Mouse (Mus musculus) right cerebral cortex, adult 2 months (tissue): Measurements from ENCODE around the gene Arid3a.

Source experiments
- DNase-seq, 2 experiments: peaks; one replicate each; pipeline ENCODE4 v3.0.0; 2021 to 2022; ENCODE audit warnings: low spot score in 2 of 2

Arid3a gene

GRCm38 (mm10) chr10:79908167-79909091 lies 18.4 kb upstream of the Arid3a start, which contains the start of gene Med16:
Gene Med16, minus strand, starts transcription at chr10:79908923.
- peak; percentile 92 to 95 for DNase-seq

- peak in 1 of 2 experiments; percentile 59 for DNase-seq
Measured at GRCm38 (mm10) chr10:79909092-79909922, 17.5 kb upstream of the Arid3a start.

- no peak for DNase-seq
Measured at GRCm38 (mm10) chr10:79910556-79910955, 16.3 kb upstream of the Arid3a start, which contains the start of gene Gm26602. Gene Gm26602, plus strand, starts transcription at chr10:79910856.

GRCm38 (mm10) chr10:79912412-79912811 lies 14.4 kb upstream of the Arid3a start:
- no peak for DNase-seq

- no peak for DNase-seq
Measured at GRCm38 (mm10) chr10:79914131-79914947, 12.5 kb upstream of the Arid3a start.

- DNase-seq: no peak
Measured at GRCm38 (mm10) chr10:79914948-79915596, 11.8 kb upstream of the Arid3a start.

- DNase-seq: no peak
Measured at GRCm38 (mm10) chr10:79916081-79916480, 10.8 kb upstream of the Arid3a start.

- peak; percentile 82 to 89 for DNase-seq
Measured at GRCm38 (mm10) chr10:79916808-79917531, 9.9 kb upstream of the Arid3a start, which contains the start of gene Kiss1r. Gene Kiss1r, plus strand, starts transcription at chr10:79916971.

GRCm38 (mm10) chr10:79917532-79918100 lies 9.2 kb upstream of the Arid3a start:
- no peak for DNase-seq

- DNase-seq: no peak
Measured at GRCm38 (mm10) chr10:79918231-79919078, 8.4 kb upstream of the Arid3a start.

GRCm38 (mm10) chr10:79919251-79919849 lies 7.5 kb upstream of the Arid3a start:
- DNase-seq: no peak

- DNase-seq: no peak
Measured at GRCm38 (mm10) chr10:79920056-79920890, 6.6 kb upstream of the Arid3a start.

GRCm38 (mm10) chr10:79920958-79921535 lies 5.8 kb upstream of the Arid3a start, which contains the start of gene R3hdm4:
Gene R3hdm4, minus strand, starts transcription at chr10:79921208.
- DNase-seq: no peak

GRCm38 (mm10) chr10:79921572-79921971 lies 5.3 kb upstream of the Arid3a start:
- DNase-seq: no peak

- DNase-seq: peak; percentile 98 to 99
Measured at GRCm38 (mm10) chr10:79924998-79925784, 1.7 kb upstream of the Arid3a start.

- DNase-seq: no peak
Measured at GRCm38 (mm10) chr10:79925785-79926490, 905 bp upstream of the Arid3a start.
